Mouse (Mus musculus): ENCODE data around the gene Anapc15-ps.

DNA sequence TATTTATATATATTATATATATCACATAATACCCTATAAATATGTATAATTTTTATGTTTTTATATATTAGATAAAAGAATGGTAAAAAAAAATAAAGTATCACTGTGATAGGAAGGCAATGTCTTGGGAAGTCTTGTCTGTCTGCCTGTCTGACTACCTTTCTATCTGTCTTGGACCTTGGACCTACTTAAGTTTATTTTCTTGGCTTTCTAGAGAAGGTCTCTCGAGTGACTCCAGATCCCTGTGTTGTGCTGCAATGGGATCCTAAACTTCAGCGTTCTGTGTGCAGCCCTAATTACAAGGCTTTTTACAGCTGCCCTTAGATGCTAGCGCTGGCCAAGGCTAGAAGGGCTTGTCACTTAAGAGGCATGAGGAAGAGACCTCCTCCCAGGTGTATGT, 8.6 kb downstream of the Anapc15-ps start:
- TF ChIP-seq GATA1 (IDR thresholded peaks at IDR 0.05; ENCODE audit: low read length) = no peak
- no peak for TF ChIP-seq TAL1 (IDR thresholded peaks at IDR 0.05; ENCODE audit: low read length)

All from erythroblast, embryonic 14.5 days (primary cell).